Mouse (Mus musculus): ENCODE measurements around the gene Adgre1. TPM values are rescaled to one million over a fixed set of nuclear protein-coding genes. Genes with fewer than 3 reads are reported as not detected.

The Adgre1 gene
- polyA plus RNA-seq, 1 experiment from 2014 or later, result 9.6 TPM

- no peaks in the 10 kb centered on the region for H3K36me3 ChIP-seq (ENCODE audit: control insufficient read depth, insufficient read depth, low read length)
- no peak overlapping the region for H3K4me3 ChIP-seq (ENCODE audit: low read depth, low read length)
- no peaks in the 10 kb centered on the region for H3K27me3 ChIP-seq (replicated peaks; ENCODE audit: control insufficient read depth, insufficient read depth, low read length)
- peak; percentile 89 for DNase-seq (ENCODE audit: low spot score)
- WGBS, result 9% methylated on average over 11 of the region's 11 CpGs
- H3K27ac ChIP-seq (ENCODE audit: low read depth, low read length), result no peak overlapping the region
- H3K4me1 ChIP-seq (replicated peaks; ENCODE audit: control insufficient read depth, insufficient read depth, low read length), result peaks cover 4% of the 10 kb centered on the region; the same call in 1 of the 2 replicates
- ATAC-seq (replicated peaks; ENCODE audit: low FRiP score), result peak; percentile 77
- H3K9me3 ChIP-seq (ENCODE audit: control insufficient read depth, low read length), result no peaks in the 10 kb centered on the region
- H3K9ac ChIP-seq (ENCODE audit: low read depth, low read length), result no peak overlapping the region
- H3K4me2 ChIP-seq, result no peak overlapping the region
Measured at GRCm38 (mm10) chr17:57335673-57336303, 22.7 kb upstream of the Adgre1 start.

GRCm38 (mm10) chr17:57337996-57338395 is 20.5 kb upstream of the Adgre1 start:
- Histone ChIP-seq H3K9ac (ENCODE audit: low read depth, low read length) (no peak overlapping the region), H3K27ac (ENCODE audit: low read depth, low read length) (no peak overlapping the region), H3K36me3 (ENCODE audit: control insufficient read depth, insufficient read depth, low read length) (no peaks in the 10 kb centered on the region), H3K27me3 (replicated peaks; ENCODE audit: control insufficient read depth, insufficient read depth, low read length) (no peaks in the 10 kb centered on the region), H3K4me3 (ENCODE audit: low read depth, low read length) (no peak overlapping the region), H3K9me3 (ENCODE audit: control insufficient read depth, low read length) (no peaks in the 10 kb centered on the region; the same call in none of the 2 replicates), H3K4me2 (no peak overlapping the region), H3K4me1 (replicated peaks; ENCODE audit: control insufficient read depth, insufficient read depth, low read length) (peaks cover 4% of the 10 kb centered on the region; the same call in 1 of the 2 replicates)
- DNase-seq (ENCODE audit: low spot score), result no peak
- WGBS, result 75% methylated on average over 10 of the region's 10 CpGs
- ATAC-seq (replicated peaks; ENCODE audit: low FRiP score), result no peak

GRCm38 (mm10) chr17:57339298-57339697 is 19.2 kb upstream of the Adgre1 start:
- Histone ChIP-seq H3K9ac (ENCODE audit: low read depth, low read length) (no peak overlapping the region), H3K27ac (ENCODE audit: low read depth, low read length) (no peak overlapping the region), H3K9me3 (ENCODE audit: control insufficient read depth, low read length) (no peaks in the 10 kb centered on the region; the same call in none of the 2 replicates), H3K36me3 (ENCODE audit: control insufficient read depth, insufficient read depth, low read length) (no peaks in the 10 kb centered on the region), H3K4me1 (replicated peaks; ENCODE audit: control insufficient read depth, insufficient read depth, low read length) (peaks cover 4% of the 10 kb centered on the region; the same call in 1 of the 2 replicates), H3K27me3 (replicated peaks; ENCODE audit: control insufficient read depth, insufficient read depth, low read length) (no peaks in the 10 kb centered on the region), H3K4me2 (no peak overlapping the region), H3K4me3 (ENCODE audit: low read depth, low read length) (no peak overlapping the region)
- no peak for DNase-seq (ENCODE audit: low spot score)
- WGBS, result 62% methylated on average over 9 of the region's 9 CpGs
- ATAC-seq (replicated peaks; ENCODE audit: low FRiP score), result no peak

GRCm38 (mm10) chr17:57341568-57341967 is 16.9 kb upstream of the Adgre1 start:
- Histone ChIP-seq H3K9ac (ENCODE audit: low read depth, low read length) (no peak overlapping the region), H3K4me1 (replicated peaks; ENCODE audit: control insufficient read depth, insufficient read depth, low read length) (no peaks in the 10 kb centered on the region), H3K27ac (ENCODE audit: low read depth, low read length) (no peak overlapping the region), H3K36me3 (ENCODE audit: control insufficient read depth, insufficient read depth, low read length) (no peaks in the 10 kb centered on the region), H3K4me2 (no peak overlapping the region), H3K27me3 (replicated peaks; ENCODE audit: control insufficient read depth, insufficient read depth, low read length) (no peaks in the 10 kb centered on the region), H3K4me3 (ENCODE audit: low read depth, low read length) (no peak overlapping the region), H3K9me3 (ENCODE audit: control insufficient read depth, low read length) (no peaks in the 10 kb centered on the region; the same call in none of the 2 replicates)
- ATAC-seq (replicated peaks; ENCODE audit: low FRiP score) (no peak), DNase-seq (ENCODE audit: low spot score) (no peak)
- 49% methylated on average over 4 of the region's 4 CpGs for WGBS

- Histone ChIP-seq H3K27ac (ENCODE audit: low read depth, low read length) (no peak overlapping the region), H3K4me1 (replicated peaks; ENCODE audit: control insufficient read depth, insufficient read depth, low read length) (no peaks in the 10 kb centered on the region), H3K27me3 (replicated peaks; ENCODE audit: control insufficient read depth, insufficient read depth, low read length) (no peaks in the 10 kb centered on the region), H3K9ac (ENCODE audit: low read depth, low read length) (no peak overlapping the region), H3K36me3 (ENCODE audit: control insufficient read depth, insufficient read depth, low read length) (no peaks in the 10 kb centered on the region), H3K4me2 (no peak overlapping the region), H3K4me3 (ENCODE audit: low read depth, low read length) (no peak overlapping the region), H3K9me3 (ENCODE audit: control insufficient read depth, low read length) (no peaks in the 10 kb centered on the region; the same call in none of the 2 replicates)
- no peak for DNase-seq (ENCODE audit: low spot score)
- 32% methylated on average over 2 of the region's 2 CpGs for WGBS
- ATAC-seq (replicated peaks; ENCODE audit: low FRiP score), result no peak
Measured at GRCm38 (mm10) chr17:57344029-57344707, 14.3 kb upstream of the Adgre1 start.

GRCm38 (mm10) chr17:57347017-57347416 is 11.5 kb upstream of the Adgre1 start:
- no peak overlapping the region for H3K9ac ChIP-seq (ENCODE audit: low read depth, low read length)
- no peaks in the 10 kb centered on the region for H3K36me3 ChIP-seq (ENCODE audit: control insufficient read depth, insufficient read depth, low read length)
- no peaks in the 10 kb centered on the region for H3K27me3 ChIP-seq (replicated peaks; ENCODE audit: control insufficient read depth, insufficient read depth, low read length)
- DNase-seq (ENCODE audit: low spot score) (no peak), ATAC-seq (replicated peaks; ENCODE audit: low FRiP score) (no peak)
- no peak overlapping the region for H3K4me3 ChIP-seq (ENCODE audit: low read depth, low read length)
- H3K4me1 ChIP-seq (replicated peaks; ENCODE audit: control insufficient read depth, insufficient read depth, low read length), result no peaks in the 10 kb centered on the region
- 37% methylated on average over 6 of the region's 6 CpGs for WGBS
- H3K4me2 ChIP-seq, result no peak overlapping the region
- H3K27ac ChIP-seq (ENCODE audit: low read depth, low read length), result no peak overlapping the region
- no peaks in the 10 kb centered on the region; the same call in none of the 2 replicates for H3K9me3 ChIP-seq (ENCODE audit: control insufficient read depth, low read length)

GRCm38 (mm10) chr17:57347781-57348180 is 10.7 kb upstream of the Adgre1 start:
- WGBS, result 61% methylated on average over 2 of the region's 2 CpGs
- ATAC-seq (replicated peaks; ENCODE audit: low FRiP score), result no peak

GRCm38 (mm10) chr17:57349067-57349466 is 9.4 kb upstream of the Adgre1 start:
- DNase-seq (ENCODE audit: low spot score) (no peak), ATAC-seq (replicated peaks; ENCODE audit: low FRiP score) (no peak)
- Histone ChIP-seq H3K9me3 (ENCODE audit: control insufficient read depth, low read length) (no peaks in the 10 kb centered on the region), H3K27ac (ENCODE audit: low read depth, low read length) (no peak overlapping the region), H3K9ac (ENCODE audit: low read depth, low read length) (no peak overlapping the region), H3K27me3 (replicated peaks; ENCODE audit: control insufficient read depth, insufficient read depth, low read length) (no peaks in the 10 kb centered on the region), H3K4me3 (ENCODE audit: low read depth, low read length) (no peak overlapping the region), H3K4me2 (no peak overlapping the region), H3K4me1 (replicated peaks; ENCODE audit: control insufficient read depth, insufficient read depth, low read length) (no peaks in the 10 kb centered on the region), H3K36me3 (ENCODE audit: control insufficient read depth, insufficient read depth, low read length) (no peaks in the 10 kb centered on the region)
- 72% methylated on average over 5 of the region's 5 CpGs for WGBS

More at GRCm38 (mm10) chr17:57347781-57348180, 10.7 kb upstream of the Adgre1 start:
- H3K4me3 ChIP-seq (ENCODE audit: low read depth, low read length), result no peak overlapping the region
- no peaks in the 10 kb centered on the region for H3K9me3 ChIP-seq (ENCODE audit: control insufficient read depth, low read length)
- H3K9ac ChIP-seq (ENCODE audit: low read depth, low read length), result no peak overlapping the region
- no peaks in the 10 kb centered on the region for H3K4me1 ChIP-seq (replicated peaks; ENCODE audit: control insufficient read depth, insufficient read depth, low read length)
- no peak for DNase-seq (ENCODE audit: low spot score)
- H3K27ac ChIP-seq (ENCODE audit: low read depth, low read length), result no peak overlapping the region
- no peak overlapping the region for H3K4me2 ChIP-seq
- H3K27me3 ChIP-seq (replicated peaks; ENCODE audit: control insufficient read depth, insufficient read depth, low read length), result no peaks in the 10 kb centered on the region
- H3K36me3 ChIP-seq (ENCODE audit: control insufficient read depth, insufficient read depth, low read length), result no peaks in the 10 kb centered on the region

GRCm38 (mm10) chr17:57350212-57350611 is 8.3 kb upstream of the Adgre1 start:
- H3K9me3 ChIP-seq (ENCODE audit: control insufficient read depth, low read length), result no peaks in the 10 kb centered on the region

More at GRCm38 (mm10) chr17:57350212-57350611, 8.3 kb upstream of the Adgre1 start:
- Histone ChIP-seq H3K27ac (ENCODE audit: low read depth, low read length) (no peak overlapping the region), H3K27me3 (replicated peaks; ENCODE audit: control insufficient read depth, insufficient read depth, low read length) (no peaks in the 10 kb centered on the region), H3K36me3 (ENCODE audit: control insufficient read depth, insufficient read depth, low read length) (no peaks in the 10 kb centered on the region), H3K4me2 (no peak overlapping the region), H3K9ac (ENCODE audit: low read depth, low read length) (no peak overlapping the region), H3K4me1 (replicated peaks; ENCODE audit: control insufficient read depth, insufficient read depth, low read length) (no peaks in the 10 kb centered on the region), H3K4me3 (ENCODE audit: low read depth, low read length) (no peak overlapping the region)
- DNase-seq (ENCODE audit: low spot score), result no peak
- no peak for ATAC-seq (replicated peaks; ENCODE audit: low FRiP score)
- 75% methylated on average over 5 of the region's 5 CpGs for WGBS
